Mouse (Mus musculus): ENCODE results near the gene G2e3. TPM values are rescaled to one million over a fixed set of nuclear protein-coding genes. Genes with fewer than 3 reads are reported as not detected.
A peak's percentile ranks its signal among the peaks of the same experiment; 100 is the strongest.

Gene G2e3
- polyA plus RNA-seq, 1 experiment from 2014 or later: 42.8 TPM

GRCm38 (mm10) chr12:51368504-51368903, 20.6 kb downstream of the G2e3 start:
- 0 out of 2 replicates have a peak, but pooled peaks cover 6% of the 10 kb centered on the region for H3K36me3 ChIP-seq (ENCODE audit: control insufficient read depth, insufficient read depth, low read length)

GRCm38 (mm10) chr12:51377003-51377887, 29.4 kb downstream of the G2e3 start, which contains the start of gene Scfd1:
Gene Scfd1 (plus strand): TSS chr12:51377510.
- WGBS: 1% methylated on average over 34 of the region's 34 CpGs
- H3K36me3 ChIP-seq (ENCODE audit: control insufficient read depth, insufficient read depth, low read length): no peaks in the 10 kb centered on the region
- H3K9ac ChIP-seq (ENCODE audit: low read depth, low read length): peak within 1 kb of the TSS; percentile 88
- H3K27ac ChIP-seq (ENCODE audit: low read depth, low read length): peak within 1 kb of the TSS; percentile 72
- H3K4me1 ChIP-seq (replicated peaks; ENCODE audit: control insufficient read depth, insufficient read depth, low read length): no peaks in the 10 kb centered on the region
- peak within 1 kb of the TSS; percentile 71 for H3K4me3 ChIP-seq (ENCODE audit: low read depth, low read length)
- DNase-seq (ENCODE audit: low spot score) (peak; percentile 93), ATAC-seq (ENCODE audit: low FRiP score) (peak; percentile 100)
- peak within 1 kb of the TSS; percentile 52 for H3K4me2 ChIP-seq (replicated peaks; ENCODE audit: low read depth, low read length)
- no peaks in the 10 kb centered on the region for H3K27me3 ChIP-seq (ENCODE audit: control insufficient read depth, insufficient read depth, low read length)
- H3K9me3 ChIP-seq (ENCODE audit: control insufficient read depth, low read length): no peaks in the 10 kb centered on the region

More at GRCm38 (mm10) chr12:51368504-51368903, 20.6 kb downstream of the G2e3 start:
- no peak for DNase-seq (ENCODE audit: low spot score)
- WGBS: 93% methylated on average over 3 of the region's 3 CpGs
- no peak overlapping the region for H3K9ac ChIP-seq (ENCODE audit: low read depth, low read length)
- no peak overlapping the region for H3K4me2 ChIP-seq (replicated peaks; ENCODE audit: low read depth, low read length)
- H3K4me3 ChIP-seq (ENCODE audit: low read depth, low read length): no peak overlapping the region
- no peak overlapping the region for H3K27ac ChIP-seq (ENCODE audit: low read depth, low read length)
- H3K27me3 ChIP-seq (ENCODE audit: control insufficient read depth, insufficient read depth, low read length): no peaks in the 10 kb centered on the region
- no peaks in the 10 kb centered on the region for H3K4me1 ChIP-seq (replicated peaks; ENCODE audit: control insufficient read depth, insufficient read depth, low read length)
- no peak for ATAC-seq (ENCODE audit: low FRiP score)
- H3K9me3 ChIP-seq (ENCODE audit: control insufficient read depth, low read length): no peaks in the 10 kb centered on the region

GRCm38 (mm10) chr12:51377888-51378190, 30.0 kb downstream of the G2e3 start:
- ATAC-seq (ENCODE audit: low FRiP score) (no peak), DNase-seq (ENCODE audit: low spot score) (no peak)
- Histone ChIP-seq H3K4me1 (replicated peaks; ENCODE audit: control insufficient read depth, insufficient read depth, low read length) (no peaks in the 10 kb centered on the region), H3K9me3 (ENCODE audit: control insufficient read depth, low read length) (no peaks in the 10 kb centered on the region), H3K4me3 (ENCODE audit: low read depth, low read length) (peak overlapping the region; percentile 71), H3K4me2 (replicated peaks; ENCODE audit: low read depth, low read length) (peak overlapping the region; percentile 52), H3K27me3 (ENCODE audit: control insufficient read depth, insufficient read depth, low read length) (no peaks in the 10 kb centered on the region), H3K36me3 (ENCODE audit: control insufficient read depth, insufficient read depth, low read length) (no peaks in the 10 kb centered on the region), H3K27ac (ENCODE audit: low read depth, low read length) (peak overlapping the region; percentile 72; the same call in 1 of the 2 replicates), H3K9ac (ENCODE audit: low read depth, low read length) (peak overlapping the region; percentile 88)
- WGBS: 19% methylated on average over 6 of the region's 6 CpGs

- H3K36me3 ChIP-seq (ENCODE audit: control insufficient read depth, insufficient read depth, low read length): 0 out of 2 replicates have a peak, but pooled peaks cover 4% of the 10 kb centered on the region
- DNase-seq (ENCODE audit: low spot score) (no peak), ATAC-seq (ENCODE audit: low FRiP score) (no peak)
- no peaks in the 10 kb centered on the region for H3K9me3 ChIP-seq (ENCODE audit: control insufficient read depth, low read length)
- H3K9ac ChIP-seq (ENCODE audit: low read depth, low read length): no peak overlapping the region
- no peaks in the 10 kb centered on the region for H3K4me1 ChIP-seq (replicated peaks; ENCODE audit: control insufficient read depth, insufficient read depth, low read length)
- H3K27me3 ChIP-seq (ENCODE audit: control insufficient read depth, insufficient read depth, low read length): no peaks in the 10 kb centered on the region
- H3K4me3 ChIP-seq (ENCODE audit: low read depth, low read length): no peak overlapping the region
- no peak overlapping the region for H3K27ac ChIP-seq (ENCODE audit: low read depth, low read length)
- 96% methylated on average over 6 of the region's 6 CpGs for WGBS
- H3K4me2 ChIP-seq (replicated peaks; ENCODE audit: low read depth, low read length): no peak overlapping the region
These were observed 52.0 kb downstream of the G2e3 start for GRCm38 (mm10) chr12:51399871-51400270.

GRCm38 (mm10) chr12:51402060-51402698, 54.3 kb downstream of the G2e3 start:
- Histone ChIP-seq H3K27ac (ENCODE audit: low read depth, low read length) (no peak overlapping the region), H3K27me3 (ENCODE audit: control insufficient read depth, insufficient read depth, low read length) (no peaks in the 10 kb centered on the region), H3K4me2 (replicated peaks; ENCODE audit: low read depth, low read length) (no peak overlapping the region), H3K9me3 (ENCODE audit: control insufficient read depth, low read length) (no peaks in the 10 kb centered on the region), H3K9ac (ENCODE audit: low read depth, low read length) (no peak overlapping the region), H3K4me1 (replicated peaks; ENCODE audit: control insufficient read depth, insufficient read depth, low read length) (no peaks in the 10 kb centered on the region), H3K36me3 (ENCODE audit: control insufficient read depth, insufficient read depth, low read length) (0 out of 2 replicates have a peak, but pooled peaks cover 2% of the 10 kb centered on the region), H3K4me3 (ENCODE audit: low read depth, low read length) (no peak overlapping the region)
- peak; percentile 64 for DNase-seq (ENCODE audit: low spot score)
- no peak for ATAC-seq (ENCODE audit: low FRiP score)
- 77% methylated on average over 5 of the region's 5 CpGs for WGBS

GRCm38 (mm10) chr12:51403987-51404586, 56.2 kb downstream of the G2e3 start:
- 69% methylated on average over 4 of the region's 4 CpGs for WGBS
- H3K4me3 ChIP-seq (ENCODE audit: low read depth, low read length): no peak overlapping the region
- no peak for DNase-seq (ENCODE audit: low spot score)

GRCm38 (mm10) chr12:51411362-51411761, 63.5 kb downstream of the G2e3 start:
- no peak overlapping the region for H3K4me3 ChIP-seq (ENCODE audit: low read depth, low read length)
- no peaks in the 10 kb centered on the region for H3K9me3 ChIP-seq (ENCODE audit: control insufficient read depth, low read length)
- no peak overlapping the region for H3K27ac ChIP-seq (ENCODE audit: low read depth, low read length)
- no peaks in the 10 kb centered on the region; the same call in 1 of the 2 replicates for H3K36me3 ChIP-seq (ENCODE audit: control insufficient read depth, insufficient read depth, low read length)
- WGBS: 92% methylated on average over 4 of the region's 4 CpGs
- H3K4me2 ChIP-seq (replicated peaks; ENCODE audit: low read depth, low read length): no peak overlapping the region
- no peaks in the 10 kb centered on the region for H3K27me3 ChIP-seq (ENCODE audit: control insufficient read depth, insufficient read depth, low read length)
- H3K9ac ChIP-seq (ENCODE audit: low read depth, low read length): no peak overlapping the region
- H3K4me1 ChIP-seq (replicated peaks; ENCODE audit: control insufficient read depth, insufficient read depth, low read length): no peaks in the 10 kb centered on the region
- DNase-seq (ENCODE audit: low spot score) (no peak), ATAC-seq (ENCODE audit: low FRiP score) (no peak)

More at GRCm38 (mm10) chr12:51403987-51404586, 56.2 kb downstream of the G2e3 start:
- H3K36me3 ChIP-seq (ENCODE audit: control insufficient read depth, insufficient read depth, low read length): peaks cover 2% of the 10 kb centered on the region; the same call in 1 of the 2 replicates
- no peak overlapping the region for H3K9ac ChIP-seq (ENCODE audit: low read depth, low read length)
- H3K4me1 ChIP-seq (replicated peaks; ENCODE audit: control insufficient read depth, insufficient read depth, low read length): no peaks in the 10 kb centered on the region
- no peaks in the 10 kb centered on the region for H3K9me3 ChIP-seq (ENCODE audit: control insufficient read depth, low read length)
- no peak for ATAC-seq (ENCODE audit: low FRiP score)
- no peak overlapping the region for H3K4me2 ChIP-seq (replicated peaks; ENCODE audit: low read depth, low read length)
- H3K27me3 ChIP-seq (ENCODE audit: control insufficient read depth, insufficient read depth, low read length): no peaks in the 10 kb centered on the region
- no peak overlapping the region for H3K27ac ChIP-seq (ENCODE audit: low read depth, low read length)

Data from hindbrain, embryonic 11.5 days (tissue).